Mouse (Mus musculus): ENCODE measurements around the gene Spns3. TPM values are rescaled to one million over a fixed set of nuclear protein-coding genes. Genes with fewer than 3 reads are reported as not detected.

The Spns3 gene
- total RNA-seq, 2 experiments from 2014 or later, result 0.23 to 0.38 TPM

DNA sequence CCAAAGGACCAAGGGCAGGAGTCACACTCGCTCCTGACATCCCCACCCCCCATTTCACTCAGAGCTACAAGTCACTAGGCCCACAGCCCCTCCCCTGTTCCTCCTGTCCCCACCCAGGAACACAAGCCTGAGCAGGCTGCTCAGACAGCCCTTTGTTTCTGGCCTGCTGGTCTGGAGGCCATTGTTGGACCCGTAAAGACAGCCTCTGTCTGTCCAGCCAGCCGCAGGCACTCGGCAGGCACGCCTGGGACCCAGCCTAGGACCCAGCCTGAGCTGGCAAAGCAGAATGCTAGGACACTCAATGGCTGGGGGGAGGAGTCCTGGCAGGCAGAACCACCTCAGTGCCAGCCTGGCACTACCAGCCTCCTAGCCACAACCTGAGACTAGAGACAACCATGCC, 94.6 kb downstream of the Spns3 start:
- DNase-seq (ENCODE audit: low spot score in 2 of 2), result peak in 1 of 2 experiments; percentile 70

DNA sequence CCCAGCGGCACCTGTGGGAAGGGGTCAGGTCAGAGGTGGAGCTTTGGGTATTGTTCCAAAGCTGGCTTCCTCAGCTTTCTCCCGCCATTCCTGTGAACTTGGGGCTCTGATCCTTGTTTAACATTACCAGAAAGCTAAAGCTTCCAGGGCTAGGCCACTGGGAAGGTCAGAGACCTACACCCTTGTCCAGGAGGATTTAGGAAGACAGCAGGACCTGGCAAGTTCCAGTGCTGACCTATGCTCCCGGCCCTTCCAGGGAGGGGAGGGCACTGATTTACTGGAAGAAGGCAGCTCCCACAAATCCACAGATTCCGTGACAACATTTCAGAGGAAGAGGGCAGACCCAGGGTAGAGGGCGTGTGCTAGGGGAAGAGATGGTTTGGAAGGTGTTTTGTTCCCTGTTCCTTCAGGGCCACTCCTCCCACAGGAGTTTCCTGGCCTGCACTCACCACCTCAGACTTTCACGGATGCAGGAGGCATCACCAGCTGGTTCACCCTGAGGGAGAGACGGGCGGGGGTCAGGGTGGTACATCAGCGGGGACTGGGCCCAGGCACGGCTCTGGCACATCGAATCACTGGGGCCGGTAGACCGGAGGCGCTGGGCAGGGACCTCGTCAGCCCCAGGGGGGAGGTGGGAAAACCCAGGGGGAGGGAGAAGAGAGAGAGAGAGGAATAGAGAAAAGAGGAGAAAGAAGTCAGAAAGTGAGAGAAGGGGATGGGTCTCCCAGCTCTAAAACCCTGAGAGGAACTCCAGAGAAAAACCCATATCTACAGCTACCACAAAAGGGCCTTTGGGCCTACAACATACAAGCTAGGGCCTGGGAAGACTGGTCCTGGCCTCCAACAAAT, 97.0 kb downstream of the Spns3 start:
- DNase-seq (ENCODE audit: low spot score in 2 of 2), result no peak

- DNase-seq (ENCODE audit: low spot score in 2 of 2), result no peak
Measured at GRCm38 (mm10) chr11:72452140-72452665, 98.1 kb downstream of the Spns3 start.

DNA sequence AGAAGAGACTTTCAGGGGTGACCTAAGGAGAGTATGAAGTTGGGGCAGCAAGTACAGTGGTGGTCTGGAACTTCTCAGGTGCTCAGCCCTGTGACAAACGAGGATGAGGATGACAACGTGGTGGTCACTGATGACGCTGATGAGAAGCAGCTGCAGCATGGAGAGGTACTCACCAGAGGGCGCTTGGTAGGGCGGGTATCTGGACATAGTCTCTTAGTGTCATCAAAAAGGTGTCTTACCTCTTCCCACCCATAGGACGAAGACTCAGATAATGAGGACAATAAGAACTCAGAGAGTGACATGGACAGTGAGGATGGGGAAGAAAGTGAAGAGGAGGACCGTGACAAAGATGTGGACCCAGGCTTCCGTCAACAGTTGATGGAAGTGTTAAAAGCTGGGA, 102.8 kb downstream of the Spns3 start:
- DNase-seq (ENCODE audit: low spot score in 2 of 2), result no peak

DNA sequence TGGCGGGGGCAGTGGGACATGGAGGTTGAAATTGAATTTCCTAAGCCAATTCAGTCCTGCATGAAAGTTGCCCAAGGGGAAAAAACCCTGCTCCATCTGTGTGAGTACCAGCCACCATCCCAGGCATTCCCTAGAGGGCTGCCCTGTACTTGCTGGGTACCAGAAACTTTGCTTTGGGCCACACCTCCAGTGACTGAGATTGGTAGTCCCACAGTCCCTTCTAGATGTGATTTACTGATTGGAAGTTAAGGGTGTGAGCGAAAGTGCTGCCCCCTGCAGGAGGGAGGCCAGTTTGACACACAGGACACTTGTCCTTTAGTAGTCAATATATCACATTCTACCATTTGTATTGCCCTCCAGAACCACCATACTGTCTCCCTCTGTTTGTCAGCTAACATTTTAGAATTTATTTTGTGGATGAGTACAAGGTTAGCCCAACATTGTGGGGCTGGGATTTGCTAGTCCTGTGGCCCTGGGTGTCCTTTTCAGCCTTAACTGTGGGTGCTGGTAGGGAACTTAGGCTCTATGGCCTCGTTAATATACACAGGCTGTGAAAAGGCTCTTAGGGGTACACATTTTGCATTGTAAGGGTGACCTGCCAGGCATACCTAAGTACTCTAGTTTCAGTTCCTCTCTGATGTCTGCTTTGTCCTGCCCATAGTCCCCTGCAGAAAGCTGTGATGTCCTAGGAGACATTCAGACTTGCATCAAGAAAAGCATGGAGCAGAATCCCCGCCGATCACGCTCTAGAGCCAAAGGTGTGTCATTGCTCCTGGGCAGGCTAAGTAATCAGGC, 103.8 kb downstream of the Spns3 start:
- DNase-seq (ENCODE audit: low spot score in 2 of 2), result peak in 1 of 2 experiments; percentile 58

Other genes starting within 250 kb of the Spns3 start
- 1 to 10 TPM; 2.4 to 2.9 TPM for gene Xaf1, start 248.9 kb downstream of the Spns3 start, total RNA-seq (2021)
- not detected for gene Fbxo39, start 236.1 kb downstream of the Spns3 start, total RNA-seq (2021)
- 1 to 10 TPM; 2.6 to 5.0 TPM for gene Tekt1, start 188.1 kb downstream of the Spns3 start, total RNA-seq (2021)
- 1 to 10 TPM; 3.0 to 4.4 TPM for gene Smtnl2, start 138.8 kb downstream of the Spns3 start, total RNA-seq (2021)
- gene Ggt6, start 115.0 kb downstream of the Spns3 start, total RNA-seq (2021), result not detected
- 10 to 100 TPM; 50.3 to 53.1 TPM for gene Mybbp1a, start 109.2 kb downstream of the Spns3 start, total RNA-seq (2021)
- gene Spns2, start 60.6 kb downstream of the Spns3 start, total RNA-seq (2021), result 10 to 100 TPM; 85.1 to 85.6 TPM
- gene Ube2g1, start 56.8 kb upstream of the Spns3 start, total RNA-seq (2021), result 10 to 100 TPM; 49.8 to 50.8 TPM
- gene Ankfy1, start 139.5 kb upstream of the Spns3 start, total RNA-seq (2021), result 10 to 100 TPM; 37.9 to 38.4 TPM
- 10 to 100 TPM; 14.0 to 17.2 TPM for gene Cyb5d2, start 245.6 kb upstream of the Spns3 start, total RNA-seq (2021)
- 10 to 100 TPM; 45.5 to 51.1 TPM for gene Zzef1, start 245.7 kb upstream of the Spns3 start, total RNA-seq (2021)

Measured in layer of hippocampus, postnatal 14 days (tissue).